Mouse (Mus musculus): ENCODE results near the gene Itgax. TPM values are rescaled to one million over a fixed set of nuclear protein-coding genes. Genes with fewer than 3 reads are reported as not detected.

The Itgax gene
- polyA plus RNA-seq, 1 experiment from 2014 or later = not detected

DNA sequence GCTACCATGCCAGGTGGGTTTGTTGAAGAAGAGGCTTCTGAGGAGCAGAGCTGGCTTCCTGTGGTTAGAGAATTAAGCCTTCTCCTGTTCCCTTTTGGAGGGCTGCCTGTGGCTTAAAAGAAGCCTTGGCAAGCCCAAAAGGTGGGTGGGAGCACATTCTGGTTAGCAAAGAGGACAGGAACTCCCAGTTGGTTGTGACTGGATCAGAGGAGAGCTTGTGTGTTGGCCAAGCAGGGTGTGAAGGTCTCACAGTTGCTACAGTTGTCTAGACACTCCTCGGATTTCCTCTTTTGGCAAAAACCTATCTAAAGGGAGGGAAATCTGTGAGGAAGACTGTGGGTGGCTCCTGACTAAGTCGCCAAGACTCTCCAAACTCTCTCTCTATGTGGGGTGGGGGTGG lies 49.0 kb downstream of the Itgax start:
- H3K4me1 ChIP-seq = no peaks in the 10 kb centered on the region
- H3K9ac ChIP-seq = no peak overlapping the region
- no peak for ATAC-seq (ENCODE audit: low FRiP score, low read depth)
- H3K36me3 ChIP-seq = no peaks in the 10 kb centered on the region
- H3K27ac ChIP-seq = no peak overlapping the region
- H3K4me2 ChIP-seq (replicated peaks) = no peak overlapping the region
- H3K4me3 ChIP-seq = no peak overlapping the region
- H3K27me3 ChIP-seq (replicated peaks) = no peaks in the 10 kb centered on the region
- no peaks in the 10 kb centered on the region for H3K9me3 ChIP-seq
- 85% methylated on average over 2 of the region's 2 CpGs for WGBS

DNA sequence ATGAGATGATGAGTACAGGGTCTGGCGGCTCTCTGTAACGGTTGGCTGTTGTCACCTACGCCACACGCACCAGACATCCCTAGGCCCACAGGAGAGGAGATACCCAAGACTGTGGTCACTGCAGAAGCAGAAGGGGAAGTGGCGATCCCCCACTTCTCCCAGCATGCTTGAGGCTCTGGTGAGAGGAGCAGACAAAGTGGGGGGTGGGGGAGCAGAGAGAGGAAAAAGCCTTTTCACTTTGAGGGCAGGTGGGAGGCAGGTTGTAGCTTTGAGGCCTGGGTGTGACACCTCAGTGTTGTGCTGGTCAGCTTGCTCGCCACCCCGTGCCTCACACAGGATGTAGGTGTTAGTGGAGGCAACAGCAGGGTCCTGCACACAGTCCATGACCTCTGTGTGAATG lies 50.8 kb downstream of the Itgax start:
- Histone ChIP-seq H3K9ac (no peak overlapping the region), H3K4me1 (no peaks in the 10 kb centered on the region), H3K4me2 (replicated peaks) (no peak overlapping the region), H3K36me3 (no peaks in the 10 kb centered on the region), H3K27me3 (replicated peaks) (no peaks in the 10 kb centered on the region), H3K4me3 (no peak overlapping the region), H3K27ac (no peak overlapping the region), H3K9me3 (no peaks in the 10 kb centered on the region)
- ATAC-seq (ENCODE audit: low FRiP score, low read depth) = no peak
- WGBS = 76% methylated on average over 7 of the region's 7 CpGs

DNA sequence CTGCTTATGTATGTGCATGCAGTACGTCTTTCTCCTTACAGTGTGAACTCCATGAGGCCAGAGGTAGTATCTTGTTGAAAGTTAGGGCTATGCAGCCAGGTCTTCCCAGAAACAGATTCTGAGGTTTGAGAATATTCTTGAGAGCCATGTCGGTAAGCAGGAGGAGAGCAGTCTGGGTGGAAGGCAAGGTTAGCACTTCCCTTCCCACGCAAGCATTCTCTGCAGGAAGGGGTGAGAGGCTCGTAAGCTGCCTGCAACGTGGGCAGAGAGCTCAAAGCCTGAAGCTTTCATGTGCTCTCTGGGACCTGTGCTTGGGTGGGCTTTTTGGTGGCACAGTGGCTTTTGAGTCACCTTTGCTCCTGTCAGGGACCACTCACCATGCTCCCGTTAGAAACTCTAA lies 51.2 kb downstream of the Itgax start:
- no peaks in the 10 kb centered on the region for H3K36me3 ChIP-seq
- no peak for ATAC-seq (ENCODE audit: low FRiP score, low read depth)
- no peak overlapping the region for H3K4me2 ChIP-seq (replicated peaks)
- H3K27me3 ChIP-seq (replicated peaks) = no peaks in the 10 kb centered on the region
- H3K27ac ChIP-seq = no peak overlapping the region
- no peaks in the 10 kb centered on the region for H3K9me3 ChIP-seq
- no peak overlapping the region for H3K4me3 ChIP-seq
- no peak overlapping the region for H3K9ac ChIP-seq
- WGBS = 78% methylated on average over 6 of the region's 6 CpGs
- H3K4me1 ChIP-seq = no peaks in the 10 kb centered on the region

DNA sequence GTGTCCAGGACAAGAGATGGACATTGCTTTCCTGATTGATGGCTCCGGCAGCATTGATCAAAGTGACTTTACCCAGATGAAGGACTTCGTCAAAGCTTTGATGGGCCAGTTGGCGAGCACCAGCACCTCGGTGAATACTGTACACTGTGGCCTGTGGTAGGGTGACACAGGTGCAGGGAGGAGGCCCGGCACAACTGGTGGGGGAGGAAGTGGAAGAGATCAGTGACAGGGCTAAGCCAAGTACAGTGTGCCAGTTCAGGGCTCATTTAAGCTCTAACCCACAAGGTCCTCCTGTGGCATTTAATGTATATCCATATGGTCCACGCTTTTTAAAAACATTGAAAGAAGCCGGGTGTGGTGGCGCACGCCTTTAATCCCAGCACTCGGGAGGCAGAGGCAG lies 52.3 kb downstream of the Itgax start:
- no peak overlapping the region for H3K4me3 ChIP-seq
- 94% methylated on average over 10 of the region's 10 CpGs for WGBS
- ATAC-seq (ENCODE audit: low FRiP score, low read depth) = no peak
- no peaks in the 10 kb centered on the region for H3K4me1 ChIP-seq
- H3K9ac ChIP-seq = no peak overlapping the region
- no peaks in the 10 kb centered on the region for H3K36me3 ChIP-seq
- H3K9me3 ChIP-seq = no peaks in the 10 kb centered on the region
- no peaks in the 10 kb centered on the region for H3K27me3 ChIP-seq (replicated peaks)
- no peak overlapping the region for H3K4me2 ChIP-seq (replicated peaks)
- no peak overlapping the region for H3K27ac ChIP-seq

Other genes starting within 250 kb of the Itgax start
- 0.98 and 1.1 TPM in 2 replicates for gene Prss53, start 238.6 kb upstream of the Itgax start, polyA plus RNA-seq (2016; fragmentation: Nextera tagmentation; extraction: Ambion mirVana)
- gene Gm21974, start 234.1 kb upstream of the Itgax start, polyA plus RNA-seq (2016; fragmentation: Nextera tagmentation; extraction: Ambion mirVana) = not detected in 2 replicates
- 55.2 and 57.5 TPM in 2 replicates for gene Vkorc1, start 233.9 kb upstream of the Itgax start, polyA plus RNA-seq (2016; fragmentation: Nextera tagmentation; extraction: Ambion mirVana)
- 74.1 and 79.1 TPM in 2 replicates for gene Bckdk, start 225.5 kb upstream of the Itgax start, polyA plus RNA-seq (2016; fragmentation: Nextera tagmentation; extraction: Ambion mirVana)
- 50.9 and 51.0 TPM in 2 replicates for gene Kat8, start 217.0 kb upstream of the Itgax start, polyA plus RNA-seq (2016; fragmentation: Nextera tagmentation; extraction: Ambion mirVana)
- 0.58 and 1.1 TPM in 2 replicates for gene Prss8, start 199.4 kb upstream of the Itgax start, polyA plus RNA-seq (2016; fragmentation: Nextera tagmentation; extraction: Ambion mirVana)
- 9.2 and 12.2 TPM in 2 replicates for gene Prss36, start 182.8 kb upstream of the Itgax start, polyA plus RNA-seq (2016; fragmentation: Nextera tagmentation; extraction: Ambion mirVana)
- 481 and 511 TPM in 2 replicates for gene Fus, start 162.1 kb upstream of the Itgax start, polyA plus RNA-seq (2016; fragmentation: Nextera tagmentation; extraction: Ambion mirVana)
- gene Pycard, start 135.7 kb upstream of the Itgax start, polyA plus RNA-seq (2016; fragmentation: Nextera tagmentation; extraction: Ambion mirVana) = 6.5 and 6.9 TPM in 2 replicates
- 0.23 TPM in 1 of 2 replicates, not detected in the other for gene Trim72, start 125.6 kb upstream of the Itgax start, polyA plus RNA-seq (2016; fragmentation: Nextera tagmentation; extraction: Ambion mirVana)
- 0.91 and 1.1 TPM in 2 replicates for gene Itgam, start 66.9 kb upstream of the Itgax start, polyA plus RNA-seq (2016; fragmentation: Nextera tagmentation; extraction: Ambion mirVana)
- gene Gm49368, start 66.9 kb upstream of the Itgax start, polyA plus RNA-seq (2016; fragmentation: Nextera tagmentation; extraction: Ambion mirVana) = not detected in 2 replicates
- not detected in 2 replicates for gene Itgad, start 24.8 kb downstream of the Itgax start, polyA plus RNA-seq (2016; fragmentation: Nextera tagmentation; extraction: Ambion mirVana)
- 2.1 and 3.3 TPM in 2 replicates for gene Cox6a2, start 76.8 kb downstream of the Itgax start, polyA plus RNA-seq (2016; fragmentation: Nextera tagmentation; extraction: Ambion mirVana)
- 15.2 and 17.3 TPM in 2 replicates for gene Armc5, start 107.8 kb downstream of the Itgax start, polyA plus RNA-seq (2016; fragmentation: Nextera tagmentation; extraction: Ambion mirVana)
- 10.7 and 12.6 TPM in 2 replicates for gene 9130023H24Rik, start 108.5 kb downstream of the Itgax start, polyA plus RNA-seq (2016; fragmentation: Nextera tagmentation; extraction: Ambion mirVana)
- 38.1 and 38.3 TPM in 2 replicates for gene Tgfb1i1, start 117.3 kb downstream of the Itgax start, polyA plus RNA-seq (2016; fragmentation: Nextera tagmentation; extraction: Ambion mirVana)
- not detected in 2 replicates for gene Slc5a2, start 136.1 kb downstream of the Itgax start, polyA plus RNA-seq (2016; fragmentation: Nextera tagmentation; extraction: Ambion mirVana)
- gene BC017158, start 168.6 kb downstream of the Itgax start, polyA plus RNA-seq (2016; fragmentation: Nextera tagmentation; extraction: Ambion mirVana) = 20.1 and 23.3 TPM in 2 replicates

All from neural tube, embryonic 12.5 days (tissue).